Mouse (Mus musculus): ENCODE results near the gene Canx. TPM values are rescaled to one million over a fixed set of nuclear protein-coding genes. Genes with fewer than 3 reads are reported as not detected.

The Canx gene
- 341 and 342 TPM in 2 replicates for polyA plus RNA-seq (2015; fragmentation: Nextera tagmentation; extraction: Ambion mirVana)

DNA sequence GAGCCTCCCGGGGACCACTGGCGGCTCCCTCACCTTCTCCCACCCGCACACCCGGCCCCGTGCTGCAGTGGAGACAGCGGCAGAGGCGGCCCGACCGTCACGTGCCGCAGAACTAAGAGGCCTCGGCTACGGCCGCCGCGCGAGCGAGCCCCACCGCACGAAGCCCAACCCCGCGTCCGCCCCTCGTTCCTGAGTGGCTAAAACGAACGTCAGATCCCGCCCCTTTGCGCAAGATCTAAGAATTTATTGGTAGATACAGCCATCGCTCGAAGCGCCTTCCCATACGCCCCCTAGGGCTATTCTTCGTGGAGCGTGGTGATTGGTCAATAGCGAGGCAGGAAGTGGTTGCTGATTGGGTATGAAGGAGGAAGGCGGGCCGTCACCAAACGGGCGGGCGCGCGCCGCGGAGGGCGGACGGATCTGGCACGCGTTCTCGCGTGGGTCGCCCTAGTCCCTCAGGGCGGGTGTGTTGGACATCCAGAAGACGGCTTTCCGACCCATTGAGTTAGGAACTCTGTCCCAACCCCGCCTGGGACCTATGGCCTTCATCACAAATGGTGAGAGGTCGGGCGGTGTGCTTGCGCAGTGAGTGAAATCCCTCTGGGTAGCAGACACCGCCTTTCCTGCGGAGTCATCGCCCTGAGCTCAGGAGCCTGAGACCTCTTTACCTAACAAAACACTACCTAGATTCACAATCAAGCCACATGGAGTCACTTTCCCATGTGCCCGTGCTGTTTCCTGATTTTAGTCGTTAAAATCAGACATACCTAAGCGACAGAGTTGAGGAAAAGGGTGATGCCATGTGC, at the start of gene Canx:
Gene Canx (minus strand): TSS at position 178 of the 806 bp plus-strand sequence.
- peak within 1 kb of the TSS; percentile 90 for H3K27ac ChIP-seq (ENCODE audit: low read length)
- under 1% methylated on average over 64 of the region's 64 CpGs for WGBS
- H3K4me3 ChIP-seq (replicated peaks; ENCODE audit: low read length): peak within 1 kb of the TSS; percentile 85
- no peaks in the 10 kb centered on the region for H3K9me3 ChIP-seq (replicated peaks; ENCODE audit: control insufficient read depth, low read length)
- H3K4me1 ChIP-seq (ENCODE audit: control insufficient read depth, insufficient read depth, low read length): peaks cover 21% of the 10 kb centered on the region
- peak within 1 kb of the TSS; percentile 96 for H3K9ac ChIP-seq (ENCODE audit: low read length)
- H3K4me2 ChIP-seq (ENCODE audit: low read depth, low read length): peak within 1 kb of the TSS; percentile 88
- no peaks in the 10 kb centered on the region for H3K27me3 ChIP-seq (ENCODE audit: control insufficient read depth, insufficient read depth, low read length)
- ATAC-seq (ENCODE audit: insufficient read depth, low FRiP score): peak; percentile 99
- no peaks in the 10 kb centered on the region for H3K36me3 ChIP-seq (ENCODE audit: control insufficient read depth, insufficient read depth, low read length)

DNA sequence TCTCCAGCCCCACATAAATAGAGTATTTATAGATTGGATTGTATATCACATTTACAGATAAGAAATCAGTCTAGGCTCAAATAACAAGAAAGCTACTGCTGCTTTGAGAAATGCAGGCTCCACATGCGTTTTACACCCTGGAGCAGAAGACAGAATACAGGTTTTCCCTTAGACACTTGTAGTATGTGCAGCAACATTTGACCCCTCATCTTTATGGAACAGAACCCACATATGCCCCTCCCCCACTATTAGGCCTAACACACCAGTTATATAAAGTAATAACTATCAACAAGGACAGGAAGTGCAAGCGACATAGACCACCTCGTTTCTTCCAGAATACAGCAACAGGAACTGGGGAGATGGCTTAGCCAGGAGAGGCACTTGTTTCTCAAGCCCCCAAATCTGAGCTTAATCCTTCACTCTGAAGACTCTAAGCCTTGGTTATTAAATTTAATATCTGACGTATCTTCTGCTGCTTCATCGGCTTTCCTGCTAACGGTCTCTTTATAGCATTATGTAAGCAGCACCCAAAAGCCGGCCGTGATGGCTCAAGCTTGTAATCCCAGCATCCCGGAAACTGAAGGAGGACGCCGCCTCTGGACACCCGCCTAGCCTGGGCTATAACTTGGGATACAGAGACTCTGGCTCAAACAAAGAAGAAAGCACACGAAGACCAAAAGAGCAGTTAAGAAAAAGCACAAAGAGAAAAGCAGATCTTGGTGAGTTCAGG, 49.0 kb upstream of the Canx start:
- 88% methylated on average over 13 of the region's 13 CpGs for WGBS
- peaks cover 16% of the 10 kb centered on the region for H3K4me1 ChIP-seq (ENCODE audit: control insufficient read depth, insufficient read depth, low read length)

DNA sequence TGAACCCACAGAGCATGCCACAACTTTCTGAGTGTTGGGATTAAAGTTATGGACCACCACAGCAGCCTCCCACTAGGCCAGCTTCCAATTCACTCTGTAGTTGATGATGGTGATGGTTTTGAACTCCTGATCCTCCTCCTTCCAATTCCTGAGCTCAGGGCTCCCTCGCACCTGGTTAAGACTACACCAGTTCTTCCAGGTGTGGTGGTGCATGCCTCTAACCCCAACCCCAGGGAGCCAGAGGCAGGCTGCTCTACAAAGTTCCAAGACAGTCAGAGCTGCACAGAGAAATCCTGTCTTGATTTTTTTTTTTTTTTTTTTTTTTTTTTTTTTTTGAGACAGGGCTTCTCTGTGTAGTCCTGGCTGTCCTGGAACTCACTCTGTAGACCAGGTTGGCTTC, 48.1 kb upstream of the Canx start:
- WGBS: 85% methylated on average over 1 of the region's 1 CpGs
- Histone ChIP-seq H3K4me1 (ENCODE audit: control insufficient read depth, insufficient read depth, low read length) (peaks cover 8% of the 10 kb centered on the region), H3K9ac (ENCODE audit: low read length) (no peak overlapping the region), H3K27ac (ENCODE audit: low read length) (no peak overlapping the region), H3K9me3 (replicated peaks; ENCODE audit: control insufficient read depth, low read length) (no peaks in the 10 kb centered on the region), H3K4me3 (replicated peaks; ENCODE audit: low read length) (no peak overlapping the region), H3K27me3 (ENCODE audit: control insufficient read depth, insufficient read depth, low read length) (no peaks in the 10 kb centered on the region), H3K4me2 (ENCODE audit: low read depth, low read length) (no peak overlapping the region), H3K36me3 (ENCODE audit: control insufficient read depth, insufficient read depth, low read length) (no peaks in the 10 kb centered on the region)
- no peak for ATAC-seq (ENCODE audit: insufficient read depth, low FRiP score)

More for the DNA sequence above, 49.0 kb upstream of the Canx start:
- Histone ChIP-seq H3K4me3 (replicated peaks; ENCODE audit: low read length) (no peak overlapping the region), H3K36me3 (ENCODE audit: control insufficient read depth, insufficient read depth, low read length) (peaks cover 5% of the 10 kb centered on the region; the same call in 1 of the 2 replicates), H3K9ac (ENCODE audit: low read length) (no peak overlapping the region), H3K4me2 (ENCODE audit: low read depth, low read length) (no peak overlapping the region), H3K9me3 (replicated peaks; ENCODE audit: control insufficient read depth, low read length) (no peaks in the 10 kb centered on the region), H3K27me3 (ENCODE audit: control insufficient read depth, insufficient read depth, low read length) (no peaks in the 10 kb centered on the region), H3K27ac (ENCODE audit: low read length) (no peak overlapping the region)
- ATAC-seq (ENCODE audit: insufficient read depth, low FRiP score): no peak

DNA sequence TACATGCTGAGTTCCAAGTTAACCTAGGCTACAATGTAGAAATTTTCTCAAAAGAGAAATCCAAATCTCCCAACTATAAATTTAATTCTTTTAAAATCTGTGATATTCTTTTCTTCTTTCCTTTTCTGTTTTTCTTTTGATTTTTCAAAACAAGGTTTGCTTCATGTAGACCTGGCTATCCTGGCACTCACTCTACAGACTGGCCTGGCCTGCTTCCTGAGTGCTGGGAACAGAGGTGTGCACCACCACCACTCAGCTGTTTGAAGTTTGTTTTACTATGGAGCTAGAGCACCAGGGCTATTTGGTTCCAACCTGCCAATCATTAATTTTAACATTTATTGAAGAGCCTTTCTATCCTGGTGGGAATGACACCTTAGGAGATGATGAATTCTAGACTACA, 47.6 kb upstream of the Canx start:
- no peaks in the 10 kb centered on the region for H3K27me3 ChIP-seq (ENCODE audit: control insufficient read depth, insufficient read depth, low read length)
- ATAC-seq (ENCODE audit: insufficient read depth, low FRiP score): no peak
- no peak overlapping the region for H3K4me2 ChIP-seq (ENCODE audit: low read depth, low read length)
- no peaks in the 10 kb centered on the region for H3K9me3 ChIP-seq (replicated peaks; ENCODE audit: control insufficient read depth, low read length)
- H3K4me3 ChIP-seq (replicated peaks; ENCODE audit: low read length): no peak overlapping the region
- no peak overlapping the region for H3K27ac ChIP-seq (ENCODE audit: low read length)
- H3K4me1 ChIP-seq (ENCODE audit: control insufficient read depth, insufficient read depth, low read length): peaks cover 7% of the 10 kb centered on the region
- no peaks in the 10 kb centered on the region for H3K36me3 ChIP-seq (ENCODE audit: control insufficient read depth, insufficient read depth, low read length)
- no peak overlapping the region for H3K9ac ChIP-seq (ENCODE audit: low read length)

DNA sequence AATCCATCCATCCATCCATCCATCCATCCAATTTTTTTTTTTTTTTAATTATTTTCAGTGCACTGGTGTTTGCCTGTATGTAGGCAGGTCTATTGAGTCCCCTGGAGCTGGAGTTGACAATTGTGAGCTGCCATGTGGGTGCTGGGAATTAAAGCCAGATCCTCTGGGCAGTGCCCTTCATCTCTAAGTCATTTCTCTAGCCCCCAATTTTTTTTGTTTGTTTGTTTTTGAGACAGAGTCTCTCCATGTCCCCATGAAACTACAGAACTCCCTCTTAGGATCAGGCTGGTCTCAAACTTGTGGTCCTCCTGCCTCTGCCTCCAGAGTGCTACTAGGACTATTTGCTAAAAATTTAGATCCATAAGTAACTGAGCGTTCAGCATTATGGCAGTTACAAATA, 46.4 kb upstream of the Canx start:
- no peaks in the 10 kb centered on the region for H3K36me3 ChIP-seq (ENCODE audit: control insufficient read depth, insufficient read depth, low read length)
- peak overlapping the region; percentile 84; the same call in 1 of the 2 replicates for H3K9ac ChIP-seq (ENCODE audit: low read length)
- 89% methylated on average over 1 of the region's 1 CpGs for WGBS
- H3K9me3 ChIP-seq (replicated peaks; ENCODE audit: control insufficient read depth, low read length): no peaks in the 10 kb centered on the region
- H3K4me2 ChIP-seq (ENCODE audit: low read depth, low read length): peak overlapping the region; percentile 86
- H3K27me3 ChIP-seq (ENCODE audit: control insufficient read depth, insufficient read depth, low read length): no peaks in the 10 kb centered on the region
- no peak overlapping the region; the same call in 1 of the 2 replicates for H3K4me3 ChIP-seq (replicated peaks; ENCODE audit: low read length)
- no peak for ATAC-seq (ENCODE audit: insufficient read depth, low FRiP score)
- H3K4me1 ChIP-seq (ENCODE audit: control insufficient read depth, insufficient read depth, low read length): peaks cover 7% of the 10 kb centered on the region
- no peak overlapping the region for H3K27ac ChIP-seq (ENCODE audit: low read length)

DNA sequence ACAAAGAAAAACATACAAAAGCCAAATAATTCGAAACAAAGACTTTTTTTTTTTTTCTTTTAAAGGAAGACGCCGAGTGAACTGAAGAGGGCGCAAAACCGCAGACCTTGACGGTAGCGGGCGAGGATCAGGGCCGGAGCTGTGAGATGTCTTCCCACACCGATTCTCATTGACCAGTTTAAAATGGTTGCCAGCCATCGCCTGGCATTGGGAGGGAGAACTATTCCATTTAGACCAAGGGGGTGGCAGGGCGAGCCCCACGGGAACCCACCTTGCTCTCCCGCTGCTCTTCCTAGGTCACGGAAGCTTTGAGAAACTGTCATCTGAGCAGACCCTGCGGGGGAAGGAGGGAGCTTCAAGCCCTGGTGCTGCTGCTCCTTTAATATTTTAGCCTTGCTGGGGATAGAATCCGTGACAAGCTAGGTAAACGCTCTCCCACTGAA, 45.9 kb upstream of the Canx start:
- ATAC-seq (ENCODE audit: insufficient read depth, low FRiP score): no peak
- 2% methylated on average over 18 of the region's 18 CpGs for WGBS
- peak overlapping the region; percentile 86 for H3K4me2 ChIP-seq (ENCODE audit: low read depth, low read length)
- H3K27me3 ChIP-seq (ENCODE audit: control insufficient read depth, insufficient read depth, low read length): no peaks in the 10 kb centered on the region
- H3K9me3 ChIP-seq (replicated peaks; ENCODE audit: control insufficient read depth, low read length): no peaks in the 10 kb centered on the region
- peak overlapping the region; percentile 52 for H3K4me3 ChIP-seq (replicated peaks; ENCODE audit: low read length)
- peak overlapping the region; percentile 84 for H3K9ac ChIP-seq (ENCODE audit: low read length)
- no peaks in the 10 kb centered on the region for H3K36me3 ChIP-seq (ENCODE audit: control insufficient read depth, insufficient read depth, low read length)
- no peak overlapping the region; the same call in 1 of the 2 replicates for H3K27ac ChIP-seq (ENCODE audit: low read length)
- H3K4me1 ChIP-seq (ENCODE audit: control insufficient read depth, insufficient read depth, low read length): peaks cover 5% of the 10 kb centered on the region

DNA sequence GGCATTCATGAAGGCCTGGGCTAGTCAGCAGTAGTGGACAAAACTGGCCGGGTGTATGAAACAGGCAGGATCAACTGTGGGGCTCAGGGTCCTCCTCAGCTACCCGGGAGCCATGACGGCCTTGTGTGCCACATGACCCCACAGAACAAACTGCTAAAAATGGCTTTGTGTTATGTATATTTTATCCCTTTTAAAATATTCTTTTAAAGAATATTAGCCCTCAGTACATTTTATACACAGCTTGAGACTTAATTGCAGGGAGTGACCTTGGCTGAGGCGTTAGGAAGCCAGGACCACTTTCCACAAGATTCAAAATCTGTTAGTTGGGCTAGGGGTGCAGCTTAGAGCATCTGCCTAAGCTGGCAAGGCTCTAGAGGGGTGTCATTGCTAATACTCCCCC, 45.5 kb upstream of the Canx start:
- no peaks in the 10 kb centered on the region for H3K36me3 ChIP-seq (ENCODE audit: control insufficient read depth, insufficient read depth, low read length)
- H3K27me3 ChIP-seq (ENCODE audit: control insufficient read depth, insufficient read depth, low read length): no peaks in the 10 kb centered on the region
- ATAC-seq (ENCODE audit: insufficient read depth, low FRiP score): no peak
- peak overlapping the region; percentile 86 for H3K4me2 ChIP-seq (ENCODE audit: low read depth, low read length)
- no peak overlapping the region; the same call in 1 of the 2 replicates for H3K27ac ChIP-seq (ENCODE audit: low read length)
- peaks cover under 1% of the 10 kb centered on the region; the same call in 1 of the 2 replicates for H3K4me1 ChIP-seq (ENCODE audit: control insufficient read depth, insufficient read depth, low read length)
- H3K9me3 ChIP-seq (replicated peaks; ENCODE audit: control insufficient read depth, low read length): no peaks in the 10 kb centered on the region
- 0 out of 2 replicates have a peak overlapping the region, but pooled peaks have one; percentile 2 for H3K9ac ChIP-seq (ENCODE audit: low read length)
- H3K4me3 ChIP-seq (replicated peaks; ENCODE audit: low read length): peak overlapping the region; percentile 52; the same call in 1 of the 2 replicates
- WGBS: 57% methylated on average over 4 of the region's 4 CpGs

DNA sequence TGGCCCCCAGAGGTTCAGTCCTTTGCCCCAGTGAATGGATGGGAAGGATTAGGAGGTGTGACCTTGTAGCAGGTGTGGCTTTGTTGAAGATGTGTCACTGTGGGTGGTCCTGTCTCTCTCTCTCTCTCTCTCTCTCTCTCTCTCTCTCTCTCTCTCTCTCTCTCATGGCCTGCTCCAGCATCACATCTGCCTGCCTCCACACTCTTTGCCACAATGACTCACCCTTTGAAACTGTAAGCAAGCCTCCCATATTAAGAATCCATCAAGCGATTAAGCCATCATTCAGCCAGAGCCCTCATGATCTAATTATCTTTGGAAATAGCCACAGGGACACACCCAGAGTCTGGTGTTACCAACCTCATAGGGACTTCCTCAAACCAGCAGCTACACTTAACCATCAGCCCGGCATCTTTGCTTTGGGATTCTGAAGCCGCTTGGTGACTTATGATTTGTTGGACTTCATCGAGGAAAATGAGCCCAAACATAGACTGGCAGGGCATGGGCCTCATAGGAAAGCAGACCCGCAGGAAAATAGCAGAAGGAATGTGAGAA, 44.0 kb upstream of the Canx start:
- no peaks in the 10 kb centered on the region for H3K36me3 ChIP-seq (ENCODE audit: control insufficient read depth, insufficient read depth, low read length)
- H3K4me2 ChIP-seq (ENCODE audit: low read depth, low read length): no peak overlapping the region
- no peaks in the 10 kb centered on the region for H3K27me3 ChIP-seq (ENCODE audit: control insufficient read depth, insufficient read depth, low read length)
- H3K9me3 ChIP-seq (replicated peaks; ENCODE audit: control insufficient read depth, low read length): no peaks in the 10 kb centered on the region
- no peak for ATAC-seq (ENCODE audit: insufficient read depth, low FRiP score)
- H3K4me1 ChIP-seq (ENCODE audit: control insufficient read depth, insufficient read depth, low read length): no peaks in the 10 kb centered on the region
- no peak overlapping the region for H3K4me3 ChIP-seq (replicated peaks; ENCODE audit: low read length)
- WGBS: 73% methylated on average over 5 of the region's 5 CpGs
- H3K27ac ChIP-seq (ENCODE audit: low read length): no peak overlapping the region
- H3K9ac ChIP-seq (ENCODE audit: low read length): no peak overlapping the region

DNA sequence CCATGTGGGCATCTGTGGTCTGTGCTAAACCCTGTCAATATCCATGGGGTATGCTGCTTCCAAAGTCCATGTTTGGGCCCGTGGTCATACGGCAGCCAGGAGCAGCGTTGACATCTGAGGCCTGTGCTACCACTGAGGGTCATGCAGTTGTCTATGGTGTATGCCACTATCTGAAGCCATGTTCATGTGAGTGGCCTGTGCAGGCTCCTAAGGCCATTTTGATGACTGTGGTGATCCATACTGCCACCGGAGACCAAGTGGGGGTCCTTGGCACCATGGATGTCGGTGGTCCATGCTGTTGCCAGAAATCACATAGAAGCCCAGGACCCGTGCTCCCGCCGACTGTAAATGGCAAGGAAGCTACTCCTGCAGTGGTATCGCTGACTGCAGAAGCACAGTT, 42.1 kb upstream of the Canx start:
- H3K4me3 ChIP-seq (replicated peaks; ENCODE audit: low read length): no peak overlapping the region
- H3K27me3 ChIP-seq (ENCODE audit: control insufficient read depth, insufficient read depth, low read length): no peaks in the 10 kb centered on the region
- H3K9ac ChIP-seq (ENCODE audit: low read length): no peak overlapping the region
- H3K9me3 ChIP-seq (replicated peaks; ENCODE audit: control insufficient read depth, low read length): no peaks in the 10 kb centered on the region
- no peak for ATAC-seq (ENCODE audit: insufficient read depth, low FRiP score)
- H3K27ac ChIP-seq (ENCODE audit: low read length): no peak overlapping the region
- no peaks in the 10 kb centered on the region for H3K36me3 ChIP-seq (ENCODE audit: control insufficient read depth, insufficient read depth, low read length)
- no peaks in the 10 kb centered on the region for H3K4me1 ChIP-seq (ENCODE audit: control insufficient read depth, insufficient read depth, low read length)
- WGBS: 92% methylated on average over 9 of the region's 9 CpGs
- no peak overlapping the region for H3K4me2 ChIP-seq (ENCODE audit: low read depth, low read length)
